Mouse (Mus musculus) CH12.LX (cell line): ENCODE results near the gene Tmem9. TPM values are rescaled to one million over a fixed set of nuclear protein-coding genes. Genes with fewer than 3 reads are reported as not detected.

Source experiments
- DNase-seq: peaks from one replicate; pipeline ENCODE4 v3.0.0-alpha.2; 2013; ENCODE audit errors: extremely low read depth
- H3K27ac ChIP-seq: 2 replicates; pipeline ENCODE4 v1.5.1; 2012; ENCODE audit warnings: low read depth, mild to moderate bottlenecking, control low read depth, moderate library complexity; ENCODE audit not compliant: insufficient read depth
- H3K27me3 ChIP-seq: replicated peaks from 2 replicates; pipeline ENCODE3; 2012; ENCODE audit warnings: inconsistent platforms
- H3K36me3 ChIP-seq, 2 experiments: replicated peaks in 1 of 2; 2 replicates each; pipeline versions ENCODE3 to v1.6.1; 2012; ENCODE audit warnings: inconsistent platforms in 1 of 2, low read length in 1 of 2, mild to moderate bottlenecking in 1 of 2, mixed read lengths in 1 of 2, moderate library complexity in 1 of 2; ENCODE audit not compliant: control insufficient read depth in 1 of 2, insufficient read depth in 1 of 2
- H3K4me1 ChIP-seq, 2 experiments: 2 replicates each; pipeline ENCODE4 v1.6.1; 2012; ENCODE audit warnings: inconsistent platforms in 1 of 2, moderate library complexity in 1 of 2; ENCODE audit not compliant: insufficient read depth in 2 of 2, control insufficient read depth in 1 of 2
- H3K4me2 ChIP-seq: 2 replicates; pipeline ENCODE4 v1.6.1; 2012; ENCODE audit warnings: low read depth, mild to moderate bottlenecking, control low read depth; ENCODE audit not compliant: poor library complexity, insufficient read depth, severe bottlenecking
- H3K4me3 ChIP-seq, 3 experiments: fragments of 150-350 bp in 1 of 3; sonication (generic) in 1 of 3; replicated peaks in 1 of 3; 2 replicates each; pipeline versions ENCODE3 to v1.5.1; 2011 to 2012; ENCODE audit warnings: low read depth in 2 of 3, low read length in 2 of 3, mild to moderate bottlenecking in 2 of 3, moderate library complexity in 2 of 3, control low read depth in 1 of 3, improper control_type of control experiment in 1 of 3, inconsistent platforms in 1 of 3, mixed read lengths in 1 of 3; ENCODE audit not compliant: poor library complexity in 1 of 3
- H3K79me2 ChIP-seq: replicated peaks from 2 replicates; pipeline ENCODE4 v1.6.1; 2012; ENCODE audit warnings: mild to moderate bottlenecking, moderate library complexity; ENCODE audit not compliant: control insufficient read depth, poor library complexity, insufficient read depth, severe bottlenecking; ENCODE audit errors: extremely low read depth
- H3K9ac ChIP-seq: 2 replicates; pipeline ENCODE4 v1.6.1; 2012; ENCODE audit warnings: low read depth, mild to moderate bottlenecking, control low read depth, moderate library complexity; ENCODE audit not compliant: insufficient read depth
- H3K9me3 ChIP-seq: replicated peaks from 2 replicates; pipeline ENCODE3; 2012; ENCODE audit warnings: low read length, inconsistent platforms, mixed read lengths
- CHD1 ChIP-seq: IDR thresholded peaks from 2 replicates; pipeline ENCODE4 v1.6.1; 2012; ENCODE audit warnings: low read depth, low read length, improper control_type of control experiment, inconsistent platforms
- CTCF ChIP-seq, 2 experiments: IDR thresholded peaks in 1 of 2; conservative IDR thresholded peaks in 1 of 2; 2 replicates each; pipeline ENCODE4 v1.5.1; 2011 to 2012; ENCODE audit warnings: low read depth in 2 of 2, low read length in 2 of 2, improper control_type of control experiment in 1 of 2, inconsistent platforms in 1 of 2, mild to moderate bottlenecking in 1 of 2, moderate library complexity in 1 of 2
- ELF1 ChIP-seq: IDR thresholded peaks from 2 replicates; pipeline ENCODE4 v1.6.1; 2014; ENCODE audit warnings: low read depth, mild to moderate bottlenecking, inconsistent platforms, low read length, improper control_type of control experiment
- ETS1 ChIP-seq: conservative IDR thresholded peaks from 2 replicates; pipeline ENCODE4 v1.6.1; 2012; ENCODE audit warnings: low read depth, mild to moderate bottlenecking, inconsistent platforms, low read length, improper control_type of control experiment, moderate library complexity
- GABPA ChIP-seq: IDR thresholded peaks from 2 replicates; pipeline ENCODE4 v1.6.1; 2012; ENCODE audit warnings: low read depth, low read length, improper control_type of control experiment, inconsistent platforms; ENCODE audit not compliant: insufficient replicate concordance
- IRF4 ChIP-seq: IDR thresholded peaks from 2 replicates; pipeline ENCODE4 v1.6.1; 2014; ENCODE audit warnings: low read depth, mild to moderate bottlenecking, inconsistent platforms, low read length, improper control_type of control experiment
- JUND ChIP-seq: conservative IDR thresholded peaks from 2 replicates; pipeline ENCODE4 v1.6.1; 2011; ENCODE audit warnings: low read depth, low read length, improper control_type of control experiment
- MAFK ChIP-seq: IDR thresholded peaks from 2 replicates; pipeline ENCODE4 v1.6.1; 2011; ENCODE audit warnings: low read length, improper control_type of control experiment; ENCODE audit not compliant: insufficient replicate concordance
- MAX ChIP-seq: IDR thresholded peaks from 2 replicates; pipeline ENCODE4 v1.6.1; 2011; ENCODE audit warnings: low read length, improper control_type of control experiment
- MEF2A ChIP-seq: IDR thresholded peaks from 2 replicates; pipeline ENCODE4 v1.6.1; 2014; ENCODE audit warnings: low read depth, mild to moderate bottlenecking, inconsistent platforms, low read length, improper control_type of control experiment, borderline replicate concordance
- MYC ChIP-seq: IDR thresholded peaks from 2 replicates; pipeline ENCODE4 v1.6.1; 2011; ENCODE audit warnings: low read depth, mild to moderate bottlenecking, improper control_type of control experiment, low read length
- NRF1 ChIP-seq: IDR thresholded peaks from 2 replicates; pipeline ENCODE4 v1.6.1; 2014; ENCODE audit warnings: low read depth, mild to moderate bottlenecking, inconsistent platforms, low read length, improper control_type of control experiment, moderate library complexity
- RAD21 ChIP-seq: IDR thresholded peaks from 2 replicates; pipeline ENCODE4 v1.6.1; 2011; ENCODE audit warnings: low read depth, mild to moderate bottlenecking, low read length, improper control_type of control experiment, moderate library complexity
- RCOR1 ChIP-seq: conservative IDR thresholded peaks from 2 replicates; pipeline ENCODE4 v1.6.1; 2012; ENCODE audit warnings: low read depth, mild to moderate bottlenecking, inconsistent platforms, low read length, improper control_type of control experiment
- SIN3A ChIP-seq: IDR thresholded peaks from 2 replicates; pipeline ENCODE4 v1.6.1; 2012; ENCODE audit warnings: low read length, improper control_type of control experiment, inconsistent platforms
- SMC3 ChIP-seq: IDR thresholded peaks from 2 replicates; pipeline ENCODE4 v1.6.1; 2011; ENCODE audit warnings: low read depth, low read length, improper control_type of control experiment
- TBP ChIP-seq: conservative IDR thresholded peaks from 2 replicates; pipeline ENCODE4 v1.6.1; 2011; ENCODE audit warnings: low read depth, low read length, improper control_type of control experiment
- TCF12 ChIP-seq: IDR thresholded peaks from 2 replicates; pipeline ENCODE4 v1.6.1; 2014; ENCODE audit warnings: low read depth, mild to moderate bottlenecking, inconsistent platforms, low read length, improper control_type of control experiment
- USF1 ChIP-seq: IDR thresholded peaks from 2 replicates; pipeline ENCODE4 v1.6.1; 2014; ENCODE audit warnings: low read depth, mild to moderate bottlenecking, inconsistent platforms, low read length, improper control_type of control experiment
- USF2 ChIP-seq: conservative IDR thresholded peaks from 2 replicates; pipeline ENCODE4 v1.6.1; 2011; ENCODE audit warnings: low read depth, low read length, improper control_type of control experiment
- ZC3H11A ChIP-seq: IDR thresholded peaks from 2 replicates; pipeline ENCODE4 v1.6.1; 2012; ENCODE audit warnings: low read depth, mild to moderate bottlenecking, inconsistent platforms, low read length, improper control_type of control experiment
- ZNF384 ChIP-seq: IDR thresholded peaks from 2 replicates; pipeline ENCODE4 v1.6.1; 2012; ENCODE audit warnings: low read depth, low read length, improper control_type of control experiment, inconsistent platforms
- dilution Hi-C: fragments of 300-500 bp; cut with MboI; formaldehyde crosslinking; loops from 2 replicates; pipeline ENCODE4 v1.14.3; 2020; ENCODE audit warnings: low sequenced_read_pairs; ENCODE audit not compliant: extremely low pct_unique_long_range_greater_than_20kb, extremely low pct_ligation_motif_present
- in situ Hi-C: fragments of 300-500 bp; cut with MboI; formaldehyde crosslinking; loops from 3 replicates; pipeline ENCODE4 v1.14.3; 2019; ENCODE audit warnings: low sequenced_read_pairs, low pct_ligation_motif_present, low pct_unique_long_range_greater_than_20kb, mixed read lengths
- polyA plus RNA-seq: library from polyadenylated mRNA; unstranded; fragments of >175 nt; gene quantifications from 2 replicates; pipeline ENCODE4 v1.2.1, GENCODE M21; 2012; ENCODE audit warnings: low read depth; ENCODE audit not compliant: insufficient read length
- total RNA-seq, 2 experiments: library from RNA; depleted of rRNA; stranded (reverse); fragments of 300-350 nt in 1 of 2; fragments of >200 nt in 1 of 2; gene quantifications; 2 replicates each; pipeline ENCODE4 v1.2.3; 2012 to 2014

The Tmem9 gene
- total and polyA plus RNA-seq, 3 experiments = 22.2 to 28.2 (median 23.9) TPM

DNA sequence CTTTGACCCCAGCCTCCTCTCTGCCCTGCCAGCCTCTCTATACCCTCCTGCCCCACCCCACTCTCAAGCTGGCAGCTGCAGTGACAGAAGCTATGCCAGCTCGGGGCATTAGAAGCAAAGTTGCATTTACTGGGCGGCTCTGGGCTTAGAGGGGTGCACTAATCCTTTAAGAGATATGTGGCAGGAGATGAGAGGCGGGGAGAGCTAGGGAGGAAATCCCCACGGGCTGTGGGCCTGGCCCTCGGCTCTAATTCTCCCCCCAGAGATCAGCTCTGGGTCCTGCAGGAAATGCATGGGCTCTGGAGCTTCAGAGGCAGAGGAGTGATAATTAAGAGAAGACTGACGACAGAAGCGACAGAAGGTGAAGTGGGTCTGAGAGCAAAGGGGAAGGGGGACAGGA, 25.0 kb downstream of the Tmem9 start:
- peaks cover 0 to 18% of the 10 kb centered on the region in 2 experiments; a peak in 2 of 4 replicates for H3K4me1 ChIP-seq
- in situ Hi-C loops = no loop called here
- H3K36me3 ChIP-seq = peaks cover 31 to 77% of the 10 kb centered on the region in 2 experiments
- dilution Hi-C loops = no loop called here
- DNase-seq = no peak
- TF ChIP-seq SIN3A (no peak), ZC3H11A (no peak), ZNF384 (no peak), ELF1 (no peak), MAFK (no peak), GABPA (no peak), RAD21 (no peak), IRF4 (no peak), USF2 (no peak), CTCF (conservative IDR thresholded peaks at IDR 0.05 in 1 of 2, IDR thresholded peaks at IDR 0.05 in 1 of 2; ENCODE audit: low read depth in 2 of 2, low read length in 2 of 2) (no peak), ETS1 (no peak)
- H3K4me2 ChIP-seq = no peak overlapping the region
- H3K9ac ChIP-seq = no peak overlapping the region
- H3K9me3 ChIP-seq = no peaks in the 10 kb centered on the region
- no peaks in the 10 kb centered on the region for H3K79me2 ChIP-seq
- no peak overlapping the region for H3K4me3 ChIP-seq
- H3K27me3 ChIP-seq = no peaks in the 10 kb centered on the region
- no peak overlapping the region for H3K27ac ChIP-seq

DNA sequence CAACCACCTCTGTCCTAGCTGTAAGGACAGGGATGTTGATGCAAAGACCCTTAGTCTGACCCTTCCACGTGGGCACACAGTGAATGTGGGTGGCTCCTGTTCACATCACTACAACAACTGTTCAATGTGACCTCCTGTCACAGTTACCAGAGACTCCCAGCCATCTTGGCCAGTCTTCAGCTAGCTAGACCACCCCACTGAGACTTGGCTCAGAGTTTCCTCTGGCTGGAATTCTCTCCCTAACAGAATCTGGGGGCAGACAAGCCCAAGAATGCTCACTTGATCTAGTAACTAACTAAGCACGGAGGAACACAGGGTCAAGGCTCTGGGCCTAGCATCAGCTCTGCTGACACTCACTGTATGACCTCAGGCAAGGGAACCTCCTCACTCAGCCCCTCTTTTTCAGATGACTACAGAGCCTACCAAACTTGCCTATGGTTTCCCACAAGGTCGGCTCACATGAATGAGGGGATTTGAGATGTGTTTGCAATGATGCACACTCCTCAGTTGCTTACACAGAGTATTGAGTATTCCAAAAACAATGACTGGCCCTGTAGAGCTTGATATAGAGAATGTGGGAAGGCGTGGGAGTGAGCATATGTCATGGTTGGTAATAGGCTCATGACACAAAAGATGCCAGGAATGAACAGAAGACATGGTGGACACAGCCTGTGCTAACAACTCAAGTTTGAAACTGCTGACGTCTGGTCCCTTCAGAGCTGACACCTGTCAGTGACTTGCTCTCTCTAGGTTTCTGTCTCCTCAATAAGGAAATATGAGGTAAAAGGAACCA, 31.0 kb downstream of the Tmem9 start:
- dilution Hi-C loops = no loop called here
- no peak overlapping the region for H3K27ac ChIP-seq
- no peaks in the 10 kb centered on the region for H3K4me1 ChIP-seq
- H3K4me3 ChIP-seq = no peak overlapping the region
- no peak for DNase-seq
- in situ Hi-C loops = no loop called here
- no peaks in the 10 kb centered on the region for H3K79me2 ChIP-seq
- TF ChIP-seq NRF1 = no peak
- TF ChIP-seq MYC = no peak
- no peak for TF ChIP-seq TBP
- TF ChIP-seq, all 38 proteins: peak for 0
- peaks cover 9 to 18% of the 10 kb centered on the region in 2 experiments for H3K36me3 ChIP-seq
- no peak overlapping the region for H3K9ac ChIP-seq
- no peaks in the 10 kb centered on the region for H3K9me3 ChIP-seq
- no peak overlapping the region for H3K4me2 ChIP-seq
- peaks cover 23% of the 10 kb centered on the region for H3K27me3 ChIP-seq

DNA sequence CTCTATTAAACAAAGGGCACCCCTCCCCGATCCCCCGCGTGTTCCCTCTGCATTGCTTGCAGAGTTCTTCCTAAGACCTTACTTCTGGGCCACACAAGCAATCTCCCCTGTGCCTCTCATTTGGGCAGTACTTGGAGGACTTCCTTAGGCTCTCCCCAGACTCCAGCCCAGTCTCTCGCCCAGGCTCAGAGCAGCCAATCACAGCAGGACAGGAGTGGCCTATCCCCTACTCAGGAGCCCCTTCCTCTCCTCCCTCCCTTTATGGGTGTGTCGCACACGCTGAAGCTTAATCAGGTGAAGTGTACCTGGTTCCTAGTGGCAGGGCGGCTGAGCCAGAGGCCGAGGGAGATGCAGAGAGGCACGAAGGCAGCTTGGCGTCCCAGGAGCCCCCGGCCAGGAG, 32.5 kb downstream of the Tmem9 start:
- dilution Hi-C loops = no loop called here
- Histone ChIP-seq H3K4me2 (no peak overlapping the region), H3K9ac (no peak overlapping the region), H3K27ac (no peak overlapping the region), H3K4me1 (no peaks in the 10 kb centered on the region), H3K9me3 (no peaks in the 10 kb centered on the region), H3K27me3 (peaks cover 31% of the 10 kb centered on the region), H3K36me3 (peaks cover 0 to 3% of the 10 kb centered on the region in 2 experiments), H3K4me3 (no peak overlapping the region), H3K79me2 (no peaks in the 10 kb centered on the region)
- TF ChIP-seq USF1 = no peak
- no peak for TF ChIP-seq RCOR1
- no peak for TF ChIP-seq TBP
- TF ChIP-seq JUND = no peak
- no peak for TF ChIP-seq MEF2A
- TF ChIP-seq SMC3 = no peak
- no peak for TF ChIP-seq TCF12
- TF ChIP-seq ZNF384 = no peak
- no peak for TF ChIP-seq MYC
- TF ChIP-seq MAX = no peak
- TF ChIP-seq CTCF (conservative IDR thresholded peaks at IDR 0.05 in 1 of 2, IDR thresholded peaks at IDR 0.05 in 1 of 2; ENCODE audit: low read depth in 2 of 2, low read length in 2 of 2) = no peak
- TF ChIP-seq CHD1 = no peak
- in situ Hi-C loops = loop anchor here (10.0 kb wide), 2 partner anchors 76 to 174 kb away; partner anchors contain the start of gene Mroh3
- no peak for DNase-seq
